In the genomic region with DNA sequence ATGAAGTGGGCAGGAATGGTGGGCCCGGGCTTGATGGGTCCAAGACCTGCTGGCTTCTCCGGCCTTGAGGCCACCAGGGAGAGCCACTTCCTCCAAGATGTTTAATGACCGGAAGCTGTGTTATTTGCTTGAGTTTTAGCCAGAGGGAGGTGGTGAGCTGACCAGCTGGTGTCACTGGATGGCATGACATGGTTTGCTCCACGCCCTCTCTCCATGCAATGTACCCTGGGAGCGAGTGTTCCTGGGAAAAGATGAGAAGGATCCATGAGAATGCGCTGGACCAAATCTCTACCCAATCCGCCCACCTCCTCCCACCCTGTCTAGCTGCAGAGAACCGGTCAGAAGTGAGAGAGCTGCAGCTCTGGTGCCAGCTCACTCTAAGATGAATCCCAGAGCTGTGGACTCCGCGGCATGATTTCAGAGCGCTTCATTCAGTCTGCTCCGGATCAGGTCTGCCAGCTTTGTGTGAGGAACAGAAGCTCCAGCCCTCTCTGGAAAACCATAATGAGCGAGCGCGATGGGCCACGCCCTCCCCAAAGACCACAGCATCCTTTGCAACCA, we compare ENCODE assay signal across 17 mouse cellular contexts.
A peak's percentile ranks its signal among the peaks of the same experiment; 100 is the strongest.
DNase-seq lines count a peak whose midpoint lies in the region; ATAC-seq lines count a peak whose summit lies in the region.
"Had no signal": no experiment of that assay in that cellular context is flagged by ENCODE, and none has a peak within 500 bp of the region (broad histone marks: within the 10 kb centered on the region; RNA-seq: fewer than 3 reads in every experiment).

No protein-coding gene starts in this region.

- H3K4me3 ChIP-seq in hindbrain, embryonic 13.5 days = no peak overlapping the region
- no peak overlapping the region for H3K4me3 ChIP-seq in hindbrain, embryonic 16.5 days (ENCODE audit: low read length)
- no peak overlapping the region for H3K4me3 ChIP-seq in limb, embryonic 10.5 days
- H3K4me3 ChIP-seq: heart, embryonic 12.5 days; liver, embryonic 12.5 days; lung, embryonic 15.5 days had no signal

- no peaks in the 10 kb centered on the region for H3K27me3 ChIP-seq in hindbrain, embryonic 13.5 days
- H3K27me3 ChIP-seq in hindbrain, embryonic 16.5 days (replicated peaks; ENCODE audit: control insufficient read depth, insufficient read depth, low read length) = no peaks in the 10 kb centered on the region
- H3K27me3 ChIP-seq in limb, embryonic 10.5 days (ENCODE audit: low read depth, poor library complexity, severe bottlenecking) = no peaks in the 10 kb centered on the region
- H3K27me3 ChIP-seq: heart, embryonic 12.5 days; lung, embryonic 15.5 days had no signal

- H3K4me1 ChIP-seq in hindbrain, embryonic 13.5 days (replicated peaks) = peaks cover 18% of the 10 kb centered on the region
- no peaks in the 10 kb centered on the region for H3K4me1 ChIP-seq in hindbrain, embryonic 16.5 days (ENCODE audit: control insufficient read depth, insufficient read depth, low read depth, low read length)
- H3K4me1 ChIP-seq in limb, embryonic 10.5 days = peaks cover 41% of the 10 kb centered on the region
- H3K4me1 ChIP-seq: liver, embryonic 12.5 days had no signal

- H3K36me3 ChIP-seq in hindbrain, embryonic 13.5 days = peaks cover 6% of the 10 kb centered on the region; the same call in 1 of the 2 replicates
- no peaks in the 10 kb centered on the region for H3K36me3 ChIP-seq in hindbrain, embryonic 16.5 days (ENCODE audit: control insufficient read depth, insufficient read depth, low read length)
- peaks cover 7% of the 10 kb centered on the region; the same call in 1 of the 2 replicates for H3K36me3 ChIP-seq in limb, embryonic 10.5 days
- H3K36me3 ChIP-seq: liver, embryonic 12.5 days; lung, embryonic 15.5 days had no signal

- H3K27ac ChIP-seq in hindbrain, embryonic 13.5 days = no peak overlapping the region
- no peak overlapping the region for H3K27ac ChIP-seq in hindbrain, embryonic 16.5 days (ENCODE audit: low read depth, low read length)
- H3K27ac ChIP-seq in limb, embryonic 10.5 days = peak overlapping the region; percentile 88; the same call in 1 of the 2 replicates
- H3K27ac ChIP-seq: liver, embryonic 12.5 days; lung, embryonic 15.5 days had no signal

- intact Hi-C loops in left cerebral cortex, postnatal 14 days (cut with DNase I) = loop anchor here (10.0 kb wide), 1 partner anchor 291 kb away; no protein-coding TSS in a partner anchor

- no peak overlapping the region for H3K9ac ChIP-seq in hindbrain, embryonic 13.5 days
- H3K9ac ChIP-seq in hindbrain, embryonic 16.5 days (ENCODE audit: low read depth, low read length) = no peak overlapping the region
- H3K9ac ChIP-seq: heart, embryonic 12.5 days; liver, embryonic 12.5 days; lung, embryonic 15.5 days had no signal

- WGBS in hindbrain, embryonic 13.5 days = 89% methylated on average over 16 of the region's 16 CpGs
- WGBS in hindbrain, embryonic 16.5 days = 89% methylated on average over 16 of the region's 16 CpGs
- 88% methylated on average over 16 of the region's 16 CpGs for WGBS in limb, embryonic 10.5 days

- no peaks in the 10 kb centered on the region for H3K9me3 ChIP-seq in hindbrain, embryonic 13.5 days
- no peaks in the 10 kb centered on the region for H3K9me3 ChIP-seq in hindbrain, embryonic 16.5 days (ENCODE audit: control insufficient read depth, low read length)
- H3K9me3 ChIP-seq in limb, embryonic 10.5 days (replicated peaks) = no peaks in the 10 kb centered on the region
- H3K9me3 ChIP-seq: heart, embryonic 12.5 days; liver, embryonic 12.5 days; lung, embryonic 15.5 days had no signal

- H3K4me2 ChIP-seq in hindbrain, embryonic 13.5 days = no peak overlapping the region
- no peak overlapping the region for H3K4me2 ChIP-seq in hindbrain, embryonic 16.5 days (ENCODE audit: low read length)
- H3K4me2 ChIP-seq: heart, embryonic 12.5 days; liver, embryonic 12.5 days; lung, embryonic 15.5 days had no signal

- 0 out of 2 replicates have a peak, but pooled peaks have one; percentile 6 for ATAC-seq in hindbrain, embryonic 13.5 days (ENCODE audit: low FRiP score)
- no peak for ATAC-seq in hindbrain, embryonic 16.5 days
- ATAC-seq: liver, embryonic 12.5 days had no signal

- peak; percentile 31 to 48 for DNase-seq in left cerebral cortex, adult 18-20 months (ENCODE audit: low spot score in 2 of 2)
- no peak for DNase-seq in left cerebral cortex, postnatal 14 days (ENCODE audit: low spot score in 2 of 2)
- DNase-seq in brain, adult 2 months (ENCODE audit: low read depth, low spot score) = peak; percentile 57
- DNase-seq in limb, embryonic 10.5 days (ENCODE audit: low spot score) = no peak
- DNase-seq in T-cell, adult 2 months (ENCODE audit: low spot score) = no peak
- DNase-seq: adrenal gland, adult 8-10 months; cerebellum, adult 18-20 months; cerebellum, postnatal 36 days; heart, postnatal 36 days; layer of hippocampus, postnatal 36 days; left cerebral cortex, postnatal 4 days; midbrain, embryonic 14.5 days had no signal

Comparison
In these comparisons a context has a peak if more than half of its experiments do, and no peak if none do; other contexts are left out.
1. DNase-seq: peak in left cerebral cortex, adult 18-20 months (2 of 2) and brain, adult 2 months (single experiment); none in left cerebral cortex, postnatal 14 days (0 of 2), limb, embryonic 10.5 days (single experiment) and T-cell, adult 2 months (single experiment).